Mouse (Mus musculus): Measurements from ENCODE around the gene Get4.

- TF ChIP-seq CTCF (IDR thresholded peaks at IDR 0.05; ENCODE audit: low read depth, low read length) (no peak), GATA1 (IDR thresholded peaks at IDR 0.05; ENCODE audit: borderline replicate concordance, low read length) (no peak)
Observed at GRCm38 (mm10) chr5:139252910-139253245, 754 bp downstream of the Get4 start.
